Comparison of ENCODE assay signal across 8 mouse cellular contexts in the genomic region with DNA sequence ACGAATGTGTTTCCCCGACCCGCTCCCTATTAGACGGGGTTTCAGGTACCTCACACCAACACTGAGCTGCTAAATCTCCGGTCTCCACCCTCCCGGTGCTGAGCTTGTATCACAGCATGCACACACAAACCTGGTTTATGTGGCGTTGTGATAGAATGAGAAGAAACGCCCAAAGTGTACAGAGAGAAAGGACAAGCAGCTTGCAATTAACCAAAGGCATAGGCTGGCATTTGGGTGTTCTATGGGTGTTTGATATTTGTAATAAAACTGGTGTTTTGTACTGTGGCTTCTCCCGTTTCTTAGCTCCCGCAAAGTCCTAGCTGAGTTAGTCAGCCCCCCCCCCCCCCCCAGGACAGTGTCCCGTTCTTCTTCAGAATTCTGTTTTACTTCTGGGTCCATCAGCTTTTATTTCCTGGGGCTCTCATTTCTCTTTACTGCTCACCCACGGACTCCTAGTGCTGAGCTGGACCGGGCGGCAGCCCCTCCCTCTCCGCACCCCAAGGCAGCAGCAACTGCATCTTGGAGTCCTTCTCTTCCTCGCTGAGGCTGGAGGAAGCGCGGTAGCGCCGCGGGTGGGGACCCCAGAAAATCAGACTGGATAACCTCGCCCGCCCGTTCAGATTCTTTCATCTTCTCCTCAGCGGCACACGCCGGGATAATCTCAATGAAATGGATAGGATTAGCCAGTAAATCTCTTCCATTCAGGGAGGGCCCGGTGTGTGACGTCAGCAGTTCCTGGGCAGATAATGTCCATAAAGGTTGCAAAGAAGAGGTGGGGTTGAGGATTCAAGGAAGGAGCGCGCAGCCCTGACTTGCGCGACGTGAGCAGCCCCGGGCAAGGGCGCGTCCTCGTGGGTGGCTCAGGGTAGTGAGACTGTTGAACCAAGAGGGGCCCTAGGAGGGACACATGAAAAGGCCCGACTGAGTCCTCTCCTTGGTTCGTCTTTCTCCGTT. TPM values are rescaled to one million over a fixed set of nuclear protein-coding genes. Genes with fewer than 3 reads are reported as not detected.
DNase-seq lines count a peak whose midpoint lies in the region; ATAC-seq and TF ChIP-seq lines count a peak whose summit lies in the region.

Gene Psmb8 (plus strand): TSS at position 781 of the 954 bp plus-strand sequence.

- no peaks in the 10 kb centered on the region for H3K9me3 ChIP-seq in hindbrain, embryonic 11.5 days (ENCODE audit: control insufficient read depth, low read length)
- H3K9me3 ChIP-seq in lung, embryonic 16.5 days (ENCODE audit: control insufficient read depth, low read length): no peaks in the 10 kb centered on the region

- H3K27me3 ChIP-seq in hindbrain, embryonic 11.5 days (ENCODE audit: control insufficient read depth, insufficient read depth, low read length): peaks cover 57% of the 10 kb centered on the region
- H3K27me3 ChIP-seq in lung, embryonic 16.5 days (ENCODE audit: control insufficient read depth, insufficient read depth, low read depth, low read length): peaks cover 33% of the 10 kb centered on the region
- no peaks in the 10 kb centered on the region for H3K27me3 ChIP-seq in thymus, adult 2 months (ENCODE audit: control insufficient read depth, insufficient read depth, low read length)

- TF ChIP-seq CTCF in thymus, adult 2 months (IDR thresholded peaks at IDR 0.05; ENCODE audit: borderline replicate concordance, control insufficient read depth, extremely low read depth, insufficient read depth, low read length, poor library complexity): no peak

- peak; percentile 71 for ATAC-seq in hindbrain, embryonic 11.5 days (ENCODE audit: low FRiP score)
- peak; percentile 88 for ATAC-seq in lung, embryonic 16.5 days (ENCODE audit: low read depth)

- H3K36me3 ChIP-seq in hindbrain, embryonic 11.5 days (ENCODE audit: control insufficient read depth, insufficient read depth, low read length): no peaks in the 10 kb centered on the region
- H3K36me3 ChIP-seq in lung, embryonic 16.5 days (ENCODE audit: control insufficient read depth, insufficient read depth, low read length): no peaks in the 10 kb centered on the region
- peaks cover 18% of the 10 kb centered on the region for H3K36me3 ChIP-seq in thymus, adult 2 months (ENCODE audit: control insufficient read depth, insufficient read depth, low read length)

- TF ChIP-seq POLR2A in thymus, adult 2 months (IDR thresholded peaks at IDR 0.05; ENCODE audit: control insufficient read depth, extremely low read depth, insufficient read depth, low read length, poor library complexity): peak; percentile 75

- 4% methylated on average over 41 of the region's 41 CpGs for WGBS in hindbrain, embryonic 11.5 days
- 5% methylated on average over 41 of the region's 41 CpGs for WGBS in lung, embryonic 16.5 days
- WGBS in thymus, adult 2 months: 5% methylated on average over 41 of the region's 41 CpGs

- H3K4me1 ChIP-seq in hindbrain, embryonic 11.5 days (replicated peaks; ENCODE audit: control insufficient read depth, insufficient read depth, low read length): peaks cover 3% of the 10 kb centered on the region
- H3K4me1 ChIP-seq in lung, embryonic 16.5 days (replicated peaks; ENCODE audit: control insufficient read depth, insufficient read depth, low read length): peaks cover 6% of the 10 kb centered on the region; the same call in 1 of the 2 replicates
- peaks cover 30% of the 10 kb centered on the region for H3K4me1 ChIP-seq in thymus, adult 2 months (replicated peaks; ENCODE audit: control insufficient read depth, insufficient read depth, low read length)

- H3K4me3 ChIP-seq in hindbrain, embryonic 11.5 days (ENCODE audit: low read depth, low read length): peak within 1 kb of the TSS; percentile 33
- H3K4me3 ChIP-seq in lung, embryonic 16.5 days (ENCODE audit: low read length): peak within 1 kb of the TSS; percentile 59
- peak within 1 kb of the TSS; percentile 95 for H3K4me3 ChIP-seq in thymus, adult 2 months (ENCODE audit: control insufficient read depth, insufficient read depth, low read length)

- H3K9ac ChIP-seq in hindbrain, embryonic 11.5 days (ENCODE audit: low read depth, low read length): no peak within 1 kb of the TSS
- H3K9ac ChIP-seq in lung, embryonic 16.5 days (ENCODE audit: low read length): peak within 1 kb of the TSS; percentile 60

- H3K27ac ChIP-seq in hindbrain, embryonic 11.5 days (ENCODE audit: low read depth, low read length): no peak within 1 kb of the TSS
- no peak within 1 kb of the TSS for H3K27ac ChIP-seq in lung, embryonic 16.5 days (ENCODE audit: low read length)
- peak within 1 kb of the TSS; percentile 99 for H3K27ac ChIP-seq in thymus, adult 2 months (ENCODE audit: control insufficient read depth, insufficient read depth, low read length)

- H3K4me2 ChIP-seq in hindbrain, embryonic 11.5 days (replicated peaks; ENCODE audit: low read depth, low read length): peak within 1 kb of the TSS; percentile 57
- H3K4me2 ChIP-seq in lung, embryonic 16.5 days (ENCODE audit: low read depth, low read length): peak within 1 kb of the TSS; percentile 79

- peak; percentile 91 for DNase-seq in Muller cell, postnatal 12 days (ENCODE audit: inconsistent ontology term)
- DNase-seq in cerebellum, postnatal 10 days: peak; percentile 96 to 97
- DNase-seq in frontal cortex, postnatal 10 days (ENCODE audit: low spot score in 2 of 2): peak; percentile 79 to 83
- DNase-seq in hindbrain, embryonic 11.5 days (ENCODE audit: low spot score): peak; percentile 88
- peak; percentile 90 for DNase-seq in layer of hippocampus, adult 9-11 months
- DNase-seq in ovary, adult 18-20 months (ENCODE audit: low spot score): peak; percentile 83
- peak; percentile 85 for DNase-seq in thymus, adult 2 months

RNA-seq across cellular contexts. Expression of gene Psmb8, which starts in this region (rescaled TPM):
- 1.3 and 1.9 TPM in 2 replicates for polyA plus RNA-seq in hindbrain, embryonic 11.5 days (2014; fragmentation: Nextera tagmentation; extraction: Ambion mirVana)
- 21.4 and 37.2 TPM in 2 replicates for polyA plus RNA-seq in lung, embryonic 16.5 days (2015; fragmentation: Nextera tagmentation; extraction: Ambion mirVana)
- 656 and 705 TPM in 2 replicates for polyA plus RNA-seq in thymus, adult 2 months (2012; rRNA removed)

Comparison
In these comparisons a context has a peak if more than half of its experiments do, and no peak if none do; other contexts are left out.
1. RNA of gene Psmb8 (polyA plus RNA-seq): 656 to 705 TPM in thymus, adult 2 months; 21.4 to 37.2 TPM in lung, embryonic 16.5 days and 1.3 to 1.9 TPM in hindbrain, embryonic 11.5 days; every median in the first group is over 10 times any median in the second.
2. H3K4me3 ChIP-seq: peak in every context shown above with its lines; median percentile 95 in thymus, adult 2 months; 59 in lung, embryonic 16.5 days; 33 in hindbrain, embryonic 11.5 days.
3. Peak in every context shown above with its lines, with median percentiles within 50 percentile points of each other: DNase-seq.